Mouse (Mus musculus): Measurements from ENCODE around the gene Pltp.
"Not testable (repeated sequence)": the region's sequence is repeated elsewhere in the genome, so short reads cannot be mapped to it uniquely, and the experiment has no call there.

- not testable (repeated sequence) for TF ChIP-seq CTCF (IDR thresholded peaks at IDR 0.05; ENCODE audit: low read depth, low read length); POLR2A (IDR thresholded peaks at IDR 0.05; ENCODE audit: insufficient read depth, low read length); EP300 (IDR thresholded peaks at IDR 0.05; ENCODE audit: insufficient read depth, low read depth, low read length)
These were observed 59.0 kb downstream of the Pltp start for GRCm38 (mm10) chr2:164798554-164798953.

Measured in ES-Bruce4 (cell line).